Mouse (Mus musculus) bone marrow, adult 2 months (tissue): ENCODE results near the gene Rtkn.
A peak's percentile ranks its signal among the peaks of the same experiment; 100 is the strongest.

Source experiments
- CTCF ChIP-seq: fragments of 200-500 bp; IDR thresholded peaks from 2 replicates; pipeline ENCODE4 v1.5.1; 2011; ENCODE audit warnings: low read length, control low read depth; ENCODE audit not compliant: control insufficient read depth, insufficient read depth
- POLR2A ChIP-seq: fragments of 200-500 bp; IDR thresholded peaks from 2 replicates; pipeline ENCODE4 v1.6.1; 2011; ENCODE audit warnings: low read depth, mild to moderate bottlenecking, control low read depth, low read length, borderline replicate concordance; ENCODE audit not compliant: control insufficient read depth

DNA sequence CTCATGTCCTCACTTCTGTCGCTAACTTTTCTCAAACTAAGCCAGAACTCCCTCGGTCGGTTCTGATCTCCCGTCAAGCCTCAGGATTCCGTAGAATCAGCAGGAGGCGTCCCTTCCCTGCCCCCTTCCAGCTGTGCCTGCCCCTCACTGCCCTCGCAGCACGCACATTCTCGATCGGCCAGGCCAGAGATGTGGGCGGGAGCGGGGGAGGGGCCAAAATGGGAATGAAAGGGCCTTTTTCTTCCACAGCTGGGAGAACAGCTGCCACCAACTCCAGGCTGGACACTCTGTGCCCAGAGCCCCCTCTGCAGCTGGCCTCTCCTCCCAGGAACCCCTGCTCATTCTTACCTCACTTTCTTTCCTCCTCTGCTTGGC, 2.3 kb downstream of the Rtkn start:
- TF ChIP-seq CTCF, result no peak
- 0 out of 2 replicates have a peak, but pooled peaks have one; percentile 8 for TF ChIP-seq POLR2A
